Mouse (Mus musculus): ENCODE measurements around the gene Rps18.
"Not testable (repeated sequence)": the region's sequence is repeated elsewhere in the genome, so short reads cannot be mapped to it uniquely, and the experiment has no call there.

Rps18 gene

DNA sequence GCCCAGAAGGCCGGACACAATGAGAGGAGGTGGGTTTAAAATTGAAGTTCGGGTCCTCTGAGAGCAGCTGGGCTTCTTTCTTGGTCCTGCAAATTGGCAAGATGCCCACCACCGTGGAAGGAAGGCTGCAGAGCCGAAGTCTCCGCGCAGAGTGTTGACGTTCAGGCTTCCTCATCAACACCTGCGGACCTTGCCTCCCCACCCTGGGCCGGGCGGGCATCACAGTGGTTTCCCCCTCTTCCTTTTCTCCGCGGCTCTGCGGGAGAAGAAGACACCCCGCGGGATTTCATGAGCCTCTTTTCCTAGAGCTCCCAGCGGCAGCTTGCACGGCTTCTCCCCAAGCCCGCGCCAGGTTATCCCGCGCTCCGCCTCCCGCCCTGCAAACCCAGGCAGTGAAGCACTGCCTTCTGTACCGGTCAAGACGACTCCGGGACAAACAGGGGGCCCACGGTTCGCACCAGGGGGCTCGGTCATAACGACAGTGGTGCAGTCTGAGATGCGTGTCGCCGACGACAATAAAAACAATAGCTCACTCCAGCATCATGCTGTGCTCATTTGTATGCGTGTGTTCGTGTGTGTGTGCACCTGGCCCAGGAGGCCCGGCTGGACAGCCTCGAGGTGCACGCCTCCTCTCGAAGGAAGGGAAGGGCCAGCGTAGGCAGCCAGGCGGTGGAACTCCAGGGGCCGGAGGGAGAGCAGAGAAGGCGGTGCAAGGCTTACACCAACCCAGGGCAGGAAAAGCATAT lies 47.3 kb downstream of the Rps18 start:
- DNase-seq (ENCODE audit: low spot score in 2 of 2) = peak in 1 of 2 experiments; percentile 40

DNA sequence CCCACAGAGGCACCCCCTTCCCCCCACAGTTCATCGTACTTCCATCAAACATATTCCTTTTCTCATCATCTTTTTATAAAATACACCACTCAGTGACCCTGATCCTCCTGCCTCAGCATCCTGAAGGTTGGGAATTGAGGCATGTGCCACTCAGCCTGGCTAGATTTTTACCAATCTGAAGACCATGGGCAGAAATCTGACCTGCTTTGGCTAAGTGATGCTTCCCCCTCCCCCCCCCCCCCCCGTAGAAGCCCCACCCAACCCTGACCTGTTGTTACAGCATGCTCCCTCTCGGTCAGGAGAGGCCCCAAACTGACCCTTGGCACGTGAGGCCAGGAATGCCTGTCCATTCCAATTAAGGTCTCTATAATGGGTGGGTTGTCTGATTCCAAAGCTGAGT lies 51.0 kb downstream of the Rps18 start, which contains the start of gene Platr17:
Gene Platr17 (plus strand): TSS at position 301 of the 400 bp plus-strand sequence.
- not testable (repeated sequence) for DNase-seq (ENCODE audit: low spot score in 2 of 2)

GRCm38 (mm10) chr17:33903911-33904651 lies 51.7 kb downstream of the Rps18 start:
- not testable (repeated sequence) for DNase-seq (ENCODE audit: low spot score in 2 of 2)

GRCm38 (mm10) chr17:33902491-33902890 lies 53.3 kb downstream of the Rps18 start:
- DNase-seq (ENCODE audit: low spot score in 2 of 2) = no peak

DNA sequence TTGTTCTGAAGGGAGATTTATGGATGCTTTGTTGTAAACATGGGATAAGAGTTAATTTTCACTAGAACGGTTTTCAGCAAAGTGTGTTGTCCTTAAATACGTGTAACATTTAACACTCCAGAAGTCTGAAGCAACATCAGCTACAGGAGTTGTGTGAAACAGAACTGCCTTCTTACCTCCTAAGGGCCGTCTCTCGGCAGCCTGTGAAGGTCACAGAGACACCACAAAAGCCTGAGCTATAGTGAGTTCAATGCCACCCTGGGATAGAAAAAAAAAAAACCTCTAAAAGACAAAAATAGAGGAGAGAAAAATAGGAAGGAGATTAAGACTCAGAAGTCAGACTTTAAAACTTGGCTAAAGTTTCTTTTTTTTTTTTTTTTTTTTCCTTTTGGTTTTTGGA lies 53.7 kb downstream of the Rps18 start:
- DNase-seq (ENCODE audit: low spot score in 2 of 2) = no peak
